Mouse (Mus musculus): ENCODE results near the gene Abca14. TPM values are rescaled to one million over a fixed set of nuclear protein-coding genes. Genes with fewer than 3 reads are reported as not detected.

Gene Abca14
- polyA plus RNA-seq, 1 experiment from 2014 or later, result not detected

DNA sequence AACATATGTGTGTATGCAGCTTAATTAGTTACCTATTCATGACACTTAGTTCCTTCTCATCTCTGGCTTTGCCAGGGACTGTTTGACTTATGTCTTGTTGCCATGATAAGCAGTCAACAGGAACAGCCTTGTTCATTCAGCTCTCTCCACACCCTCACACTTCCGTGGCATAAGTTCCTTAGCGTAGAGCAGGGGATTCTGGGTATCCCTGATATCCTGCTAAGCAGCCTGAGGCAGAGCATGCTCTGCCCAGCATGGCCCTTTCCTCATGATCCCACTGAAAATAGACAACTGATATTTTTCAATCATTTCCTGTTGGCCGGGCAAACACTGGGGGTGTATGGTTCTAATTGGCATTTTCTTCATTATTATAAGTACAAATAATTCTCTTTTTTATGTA lies 26.1 kb upstream of the Abca14 start:
- no peak overlapping the region for H3K4me2 ChIP-seq (ENCODE audit: low read depth)

DNA sequence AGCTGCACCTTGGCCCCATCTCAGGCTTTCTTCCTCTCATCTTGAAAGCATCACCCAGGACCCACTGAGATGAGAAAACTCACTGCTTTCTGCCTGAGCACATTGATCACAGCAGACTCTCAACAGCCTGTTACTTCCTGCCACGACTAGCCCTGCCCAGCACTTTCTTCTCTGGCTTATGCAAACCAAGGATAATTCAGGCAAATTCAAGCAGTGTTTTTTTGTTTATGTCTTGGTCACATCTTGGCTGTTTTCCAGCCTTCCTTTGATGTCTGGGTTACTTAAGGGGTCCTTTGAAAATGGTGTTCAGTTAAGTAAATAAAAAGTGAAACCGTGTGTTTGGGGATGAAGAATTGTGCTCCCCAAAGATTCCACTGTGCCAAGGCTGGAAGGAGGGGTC lies 24.8 kb upstream of the Abca14 start:
- no peak overlapping the region for H3K4me3 ChIP-seq (ENCODE audit: low read depth, low read length)
- H3K4me1 ChIP-seq (ENCODE audit: control insufficient read depth, insufficient read depth, low read length), result no peaks in the 10 kb centered on the region
- DNase-seq (ENCODE audit: low spot score), result no peak

More for the DNA sequence above, 26.1 kb upstream of the Abca14 start:
- DNase-seq (ENCODE audit: low spot score) (no peak), ATAC-seq (ENCODE audit: insufficient read depth, low FRiP score, low TSS enrichment) (no peak)
- H3K9me3 ChIP-seq (ENCODE audit: control insufficient read depth, low read length), result no peaks in the 10 kb centered on the region
- no peaks in the 10 kb centered on the region for H3K36me3 ChIP-seq (ENCODE audit: control insufficient read depth, insufficient read depth, low read length)
- no peaks in the 10 kb centered on the region for H3K4me1 ChIP-seq (ENCODE audit: control insufficient read depth, insufficient read depth, low read length)
- H3K4me3 ChIP-seq (ENCODE audit: low read depth, low read length), result no peak overlapping the region
- H3K9ac ChIP-seq (ENCODE audit: low read length), result no peak overlapping the region
- WGBS, result 91% methylated on average over 3 of the region's 3 CpGs
- no peaks in the 10 kb centered on the region for H3K27me3 ChIP-seq (ENCODE audit: control insufficient read depth, insufficient read depth, low read length)
- H3K27ac ChIP-seq (ENCODE audit: low read depth, low read length), result no peak overlapping the region

DNA sequence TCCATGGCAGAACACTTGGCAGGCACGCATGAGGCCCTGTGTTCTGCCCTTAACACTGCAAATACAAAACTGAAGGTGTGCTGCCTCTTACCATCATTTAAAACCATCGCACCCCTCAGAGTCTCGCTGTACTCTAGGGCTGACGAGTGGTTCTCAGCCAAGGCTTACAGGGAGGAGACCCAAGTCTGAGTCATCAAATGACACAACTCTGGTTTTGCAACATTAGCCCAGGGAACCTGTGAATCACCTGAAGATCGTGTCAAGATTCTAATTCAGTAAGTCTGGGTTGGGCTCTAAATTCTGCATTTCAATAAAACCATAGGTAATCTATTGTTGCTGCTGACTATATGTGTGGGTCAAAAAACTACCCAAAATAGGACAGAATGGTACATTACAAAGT lies 23.2 kb upstream of the Abca14 start:
- no peak for ATAC-seq (ENCODE audit: insufficient read depth, low FRiP score, low TSS enrichment)

More for the DNA sequence above, 24.8 kb upstream of the Abca14 start:
- Histone ChIP-seq H3K9ac (ENCODE audit: low read length) (no peak overlapping the region), H3K36me3 (ENCODE audit: control insufficient read depth, insufficient read depth, low read length) (no peaks in the 10 kb centered on the region), H3K27ac (ENCODE audit: low read depth, low read length) (no peak overlapping the region), H3K9me3 (ENCODE audit: control insufficient read depth, low read length) (no peaks in the 10 kb centered on the region), H3K27me3 (ENCODE audit: control insufficient read depth, insufficient read depth, low read length) (no peaks in the 10 kb centered on the region), H3K4me2 (ENCODE audit: low read depth) (no peak overlapping the region)
- WGBS, result 30% methylated on average over 2 of the region's 2 CpGs
- no peak for ATAC-seq (ENCODE audit: insufficient read depth, low FRiP score, low TSS enrichment)

DNA sequence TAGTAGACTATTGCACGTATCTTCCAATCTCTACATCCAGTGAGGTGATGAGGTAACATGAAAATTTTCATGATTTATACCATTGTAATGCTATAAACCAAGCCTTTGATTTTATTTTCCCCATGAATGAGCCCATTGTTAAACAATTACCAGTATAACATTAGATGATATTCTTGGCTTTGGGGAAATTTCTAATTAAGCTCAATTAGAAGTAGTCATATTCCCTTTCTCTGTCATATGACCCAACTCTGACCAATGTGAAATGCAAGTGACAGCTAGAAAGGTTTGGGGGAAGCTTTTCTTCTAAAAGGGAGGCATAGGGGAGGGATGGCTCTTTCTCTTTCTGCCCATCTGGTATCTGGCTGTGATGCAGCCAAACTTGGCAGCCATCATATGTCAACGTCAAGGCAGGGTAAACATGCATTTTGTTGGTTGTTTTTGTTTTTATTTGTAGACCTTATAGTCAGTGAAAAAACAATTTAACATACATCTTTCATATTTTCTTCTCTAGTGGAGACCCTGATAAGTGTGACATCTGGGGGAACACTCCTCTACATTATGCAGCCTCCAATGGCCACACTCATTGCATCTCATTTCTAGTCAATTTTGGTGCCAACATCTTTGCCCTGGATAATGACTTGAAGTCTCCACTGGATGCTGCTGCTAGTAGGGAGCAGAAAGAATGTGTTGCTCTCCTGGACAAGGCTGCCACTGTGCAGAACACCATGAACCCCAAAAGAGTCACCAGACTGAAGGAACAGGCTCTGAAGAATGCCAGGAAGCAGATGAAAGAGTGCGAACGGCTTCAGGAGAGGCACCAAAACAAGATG lies 22.1 kb upstream of the Abca14 start:
- no peak overlapping the region for H3K9ac ChIP-seq (ENCODE audit: low read length)
- DNase-seq (ENCODE audit: low spot score) (no peak), ATAC-seq (ENCODE audit: insufficient read depth, low FRiP score, low TSS enrichment) (no peak)
- no peaks in the 10 kb centered on the region for H3K4me1 ChIP-seq (ENCODE audit: control insufficient read depth, insufficient read depth, low read length)
- H3K36me3 ChIP-seq (ENCODE audit: control insufficient read depth, insufficient read depth, low read length), result no peaks in the 10 kb centered on the region
- 94% methylated on average over 4 of the region's 4 CpGs for WGBS
- no peak overlapping the region for H3K27ac ChIP-seq (ENCODE audit: low read depth, low read length)
- H3K4me2 ChIP-seq (ENCODE audit: low read depth), result no peak overlapping the region
- no peaks in the 10 kb centered on the region for H3K9me3 ChIP-seq (ENCODE audit: control insufficient read depth, low read length)
- no peak overlapping the region for H3K4me3 ChIP-seq (ENCODE audit: low read depth, low read length)
- H3K27me3 ChIP-seq (ENCODE audit: control insufficient read depth, insufficient read depth, low read length), result no peaks in the 10 kb centered on the region

More for the DNA sequence above, 23.2 kb upstream of the Abca14 start:
- WGBS, result 89% methylated on average over 5 of the region's 5 CpGs
- DNase-seq (ENCODE audit: low spot score), result no peak
- Histone ChIP-seq H3K4me2 (ENCODE audit: low read depth) (no peak overlapping the region), H3K4me3 (ENCODE audit: low read depth, low read length) (no peak overlapping the region), H3K9me3 (ENCODE audit: control insufficient read depth, low read length) (no peaks in the 10 kb centered on the region), H3K9ac (ENCODE audit: low read length) (no peak overlapping the region), H3K36me3 (ENCODE audit: control insufficient read depth, insufficient read depth, low read length) (no peaks in the 10 kb centered on the region), H3K27ac (ENCODE audit: low read depth, low read length) (no peak overlapping the region), H3K4me1 (ENCODE audit: control insufficient read depth, insufficient read depth, low read length) (no peaks in the 10 kb centered on the region), H3K27me3 (ENCODE audit: control insufficient read depth, insufficient read depth, low read length) (no peaks in the 10 kb centered on the region)

DNA sequence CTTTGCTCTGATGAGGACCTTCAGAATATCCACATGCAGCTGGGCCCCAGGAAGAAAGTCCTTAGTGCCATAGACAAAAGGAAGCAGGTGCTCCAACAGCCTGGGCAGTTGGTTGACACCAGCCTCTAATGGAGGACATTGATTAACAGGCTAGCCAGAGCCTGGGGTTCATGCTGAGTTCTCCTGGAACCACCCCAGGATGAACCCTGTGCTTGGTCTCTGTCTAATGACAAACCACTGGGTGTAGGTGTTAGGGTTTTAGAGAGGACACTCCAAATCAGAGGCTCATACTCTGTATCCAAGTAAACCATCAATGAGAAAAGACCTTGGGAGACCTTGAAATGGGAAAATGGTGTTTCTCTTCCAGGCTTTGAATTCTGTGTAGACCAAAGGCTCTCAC lies 20.9 kb upstream of the Abca14 start:
- Histone ChIP-seq H3K9ac (ENCODE audit: low read length) (no peak overlapping the region), H3K4me1 (ENCODE audit: control insufficient read depth, insufficient read depth, low read length) (no peaks in the 10 kb centered on the region), H3K27me3 (ENCODE audit: control insufficient read depth, insufficient read depth, low read length) (no peaks in the 10 kb centered on the region), H3K9me3 (ENCODE audit: control insufficient read depth, low read length) (no peaks in the 10 kb centered on the region), H3K4me2 (ENCODE audit: low read depth) (no peak overlapping the region), H3K36me3 (ENCODE audit: control insufficient read depth, insufficient read depth, low read length) (no peaks in the 10 kb centered on the region), H3K4me3 (ENCODE audit: low read depth, low read length) (no peak overlapping the region), H3K27ac (ENCODE audit: low read depth, low read length) (no peak overlapping the region)
- DNase-seq (ENCODE audit: low spot score) (no peak), ATAC-seq (ENCODE audit: insufficient read depth, low FRiP score, low TSS enrichment) (no peak)

DNA sequence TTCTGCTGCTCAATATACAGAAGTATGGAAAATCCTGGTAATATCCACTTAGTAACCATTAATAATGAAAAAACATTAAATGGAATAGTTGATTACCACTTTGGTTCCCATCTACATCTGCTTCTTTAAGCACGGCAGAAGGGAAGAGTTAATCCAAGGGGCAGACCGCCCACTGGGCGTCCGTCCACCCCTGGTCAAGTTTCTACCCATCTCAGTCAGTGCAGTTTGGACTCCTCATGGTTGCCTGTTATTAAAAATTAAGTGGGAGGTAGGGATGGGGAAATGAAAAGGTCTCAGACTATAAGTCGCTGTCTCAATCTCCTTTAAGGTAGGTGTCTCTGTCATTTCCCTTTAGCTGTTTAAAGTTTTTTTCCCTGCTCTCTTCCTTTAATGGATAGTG lies 14.8 kb upstream of the Abca14 start:
- Histone ChIP-seq H3K4me3 (ENCODE audit: low read depth, low read length) (no peak overlapping the region), H3K36me3 (ENCODE audit: control insufficient read depth, insufficient read depth, low read length) (no peaks in the 10 kb centered on the region), H3K9me3 (ENCODE audit: control insufficient read depth, low read length) (no peaks in the 10 kb centered on the region), H3K27ac (ENCODE audit: low read depth, low read length) (no peak overlapping the region), H3K4me1 (ENCODE audit: control insufficient read depth, insufficient read depth, low read length) (no peaks in the 10 kb centered on the region), H3K4me2 (ENCODE audit: low read depth) (no peak overlapping the region), H3K9ac (ENCODE audit: low read length) (no peak overlapping the region), H3K27me3 (ENCODE audit: control insufficient read depth, insufficient read depth, low read length) (no peaks in the 10 kb centered on the region)
- DNase-seq (ENCODE audit: low spot score) (no peak), ATAC-seq (ENCODE audit: insufficient read depth, low FRiP score, low TSS enrichment) (no peak)
- WGBS, result 86% methylated on average over 5 of the region's 5 CpGs

DNA sequence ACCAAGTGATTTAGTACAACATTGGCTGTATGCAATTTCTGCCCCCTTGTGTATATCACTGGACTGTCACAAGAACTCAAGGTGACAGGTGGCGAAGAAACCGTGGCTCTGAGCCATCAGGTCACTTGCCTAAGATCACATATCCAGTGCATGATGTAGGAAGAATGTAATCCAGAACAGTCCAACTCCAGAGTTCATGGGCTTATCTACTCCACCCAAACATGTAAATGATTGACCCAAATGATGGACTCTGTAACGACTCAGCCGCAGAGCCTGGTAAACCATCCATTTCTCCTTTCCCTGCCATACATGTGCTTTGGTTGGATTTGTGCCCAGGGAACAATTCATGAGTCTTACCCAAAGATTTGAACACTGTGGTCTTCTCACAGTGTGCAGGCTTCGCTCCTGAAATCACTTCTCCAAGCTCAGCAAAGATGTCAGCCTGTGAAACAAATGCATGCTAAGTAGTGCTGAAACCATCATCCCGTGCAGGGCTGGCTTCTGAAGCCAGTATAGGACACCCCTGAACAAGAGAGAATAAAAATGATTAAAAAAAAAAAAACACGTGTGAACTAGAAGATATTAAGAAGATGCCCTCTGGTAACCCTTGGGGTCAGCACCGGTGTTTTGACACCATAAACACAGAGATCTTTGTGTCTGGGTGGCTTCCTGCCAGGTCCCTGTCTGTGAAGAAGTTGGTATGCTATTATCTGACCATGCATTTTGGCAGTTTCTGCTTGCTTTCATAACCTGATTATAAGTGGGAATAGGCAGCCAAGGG lies 14.2 kb upstream of the Abca14 start:
- Histone ChIP-seq H3K27me3 (ENCODE audit: control insufficient read depth, insufficient read depth, low read length) (no peaks in the 10 kb centered on the region), H3K36me3 (ENCODE audit: control insufficient read depth, insufficient read depth, low read length) (no peaks in the 10 kb centered on the region), H3K9ac (ENCODE audit: low read length) (no peak overlapping the region), H3K9me3 (ENCODE audit: control insufficient read depth, low read length) (no peaks in the 10 kb centered on the region), H3K4me2 (ENCODE audit: low read depth) (no peak overlapping the region), H3K4me3 (ENCODE audit: low read depth, low read length) (no peak overlapping the region), H3K4me1 (ENCODE audit: control insufficient read depth, insufficient read depth, low read length) (no peaks in the 10 kb centered on the region), H3K27ac (ENCODE audit: low read depth, low read length) (no peak overlapping the region)
- ATAC-seq (ENCODE audit: insufficient read depth, low FRiP score, low TSS enrichment) (no peak), DNase-seq (ENCODE audit: low spot score) (no peak)
- 78% methylated on average over 8 of the region's 8 CpGs for WGBS

DNA sequence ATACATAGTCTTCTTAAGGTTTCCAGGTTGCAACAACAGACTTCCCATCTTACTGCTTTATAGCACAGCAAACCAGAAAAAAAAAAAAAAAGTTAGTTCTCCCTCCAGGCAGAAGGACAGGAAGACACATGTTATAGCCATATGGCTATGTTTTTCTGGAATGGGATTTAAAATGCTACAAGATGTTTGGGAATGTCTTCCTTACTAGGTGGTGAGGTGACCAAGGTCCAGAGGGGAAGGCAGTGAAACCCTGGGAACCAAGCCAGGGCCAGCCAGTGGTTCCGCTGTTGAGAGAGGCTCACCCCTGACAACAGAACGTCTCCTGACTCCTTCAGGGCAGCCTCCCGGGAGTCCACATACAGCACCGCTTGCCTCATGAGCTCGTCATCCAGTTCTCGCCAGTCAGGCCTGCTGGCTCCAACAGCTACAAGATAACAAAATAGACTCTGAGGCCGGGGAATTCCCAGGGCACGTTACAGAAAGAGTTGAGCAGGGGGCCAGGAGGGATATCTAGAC lies 13.6 kb upstream of the Abca14 start:
- Histone ChIP-seq H3K4me1 (ENCODE audit: control insufficient read depth, insufficient read depth, low read length) (no peaks in the 10 kb centered on the region), H3K27ac (ENCODE audit: low read depth, low read length) (no peak overlapping the region), H3K4me2 (ENCODE audit: low read depth) (no peak overlapping the region), H3K9ac (ENCODE audit: low read length) (no peak overlapping the region), H3K9me3 (ENCODE audit: control insufficient read depth, low read length) (no peaks in the 10 kb centered on the region), H3K4me3 (ENCODE audit: low read depth, low read length) (no peak overlapping the region), H3K27me3 (ENCODE audit: control insufficient read depth, insufficient read depth, low read length) (no peaks in the 10 kb centered on the region), H3K36me3 (ENCODE audit: control insufficient read depth, insufficient read depth, low read length) (no peaks in the 10 kb centered on the region)
- DNase-seq (ENCODE audit: low spot score) (no peak), ATAC-seq (ENCODE audit: insufficient read depth, low FRiP score, low TSS enrichment) (no peak)
- WGBS, result 69% methylated on average over 8 of the region's 8 CpGs

Measured in neural tube, embryonic 11.5 days (tissue).